Mouse (Mus musculus): Measurements from ENCODE around the gene Gm49358. TPM values are rescaled to one million over a fixed set of nuclear protein-coding genes. Genes with fewer than 3 reads are reported as not detected.

Gm49358 gene
- total RNA-seq, 2 experiments from 2014 or later: 0.21 TPM; not detected in 1

DNA sequence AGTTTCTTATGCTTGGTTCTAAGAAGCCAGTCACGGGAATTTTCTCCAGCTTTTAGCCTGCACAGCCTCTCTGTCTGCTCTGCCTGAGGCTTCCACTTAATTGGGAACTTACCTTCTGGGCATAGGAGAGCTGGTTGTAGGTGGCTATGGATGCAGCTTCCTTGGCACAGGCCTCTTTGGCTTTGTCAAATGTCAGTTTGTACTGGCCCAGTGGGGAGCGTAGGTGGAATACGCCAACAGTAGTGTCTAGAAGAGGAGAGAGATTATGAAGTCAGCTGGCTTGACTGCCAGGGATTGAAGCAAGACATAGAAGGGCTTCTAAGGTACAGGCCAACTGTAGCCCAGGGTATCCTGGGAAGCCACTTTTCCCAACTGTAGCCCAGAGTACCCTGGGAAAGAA lies 89.7 kb downstream of the Gm49358 start:
- ATAC-seq (replicated peaks; ENCODE audit: poor library complexity): no peak

DNA sequence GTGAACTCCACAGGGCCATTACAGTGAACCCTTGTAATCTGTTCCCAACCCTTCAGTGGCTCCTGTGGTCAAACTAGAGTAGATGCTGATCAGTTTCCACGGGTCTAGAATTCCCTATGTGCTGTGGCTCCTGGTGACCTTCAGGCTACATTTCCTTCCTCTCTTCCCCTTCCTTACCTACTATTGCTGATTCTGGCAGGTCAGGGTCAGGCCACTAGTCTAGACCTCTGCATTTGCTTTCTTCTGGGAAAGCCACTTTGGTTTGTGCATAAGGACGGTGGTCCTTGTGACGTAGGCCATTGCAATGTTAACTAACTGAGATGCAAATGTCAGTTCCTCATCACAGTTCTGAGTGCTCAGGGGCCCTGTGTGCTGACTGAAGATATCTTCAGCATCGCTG lies 96.6 kb downstream of the Gm49358 start:
- ATAC-seq (replicated peaks; ENCODE audit: poor library complexity): no peak

DNA sequence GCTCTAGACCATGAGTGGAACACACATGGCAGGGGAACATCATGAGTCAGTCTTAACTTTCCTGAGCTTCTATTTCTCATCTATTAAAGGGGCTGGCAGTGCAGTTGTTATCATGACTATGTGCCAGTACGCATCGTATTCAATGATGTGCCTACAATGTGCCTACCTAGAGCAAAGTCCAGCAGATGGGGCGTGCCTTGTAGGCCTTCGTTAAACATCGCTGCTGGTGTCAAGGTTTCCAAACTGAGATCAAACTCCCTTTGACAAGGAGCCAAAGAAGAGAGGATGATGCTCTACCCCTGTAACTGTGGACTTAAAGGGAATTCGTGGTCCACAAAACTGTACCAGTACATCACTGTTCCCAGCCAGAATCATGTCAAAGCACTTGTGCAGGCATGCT lies 98.7 kb downstream of the Gm49358 start:
- no peak for ATAC-seq (replicated peaks; ENCODE audit: poor library complexity)

DNA sequence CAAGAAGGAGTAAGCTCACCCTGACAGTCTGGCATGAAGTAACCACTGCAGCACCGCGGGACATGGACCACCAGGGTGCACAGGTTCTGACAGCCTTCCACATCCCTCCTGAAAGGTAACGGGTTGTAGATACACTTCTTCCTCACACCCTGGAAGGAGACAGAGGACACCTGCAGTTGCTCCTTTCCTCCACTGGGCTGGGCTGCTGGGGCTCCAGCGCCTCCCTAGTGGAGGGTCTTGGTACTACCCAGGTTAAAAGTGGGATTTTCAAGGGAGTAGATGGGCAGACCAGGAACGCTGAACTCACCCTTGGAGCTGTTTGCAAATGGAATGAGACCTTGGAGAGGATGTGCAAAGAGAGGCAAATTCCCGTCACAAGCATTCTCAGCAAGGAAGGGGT lies 99.7 kb downstream of the Gm49358 start:
- peak; percentile 52 for ATAC-seq (replicated peaks; ENCODE audit: poor library complexity)

DNA sequence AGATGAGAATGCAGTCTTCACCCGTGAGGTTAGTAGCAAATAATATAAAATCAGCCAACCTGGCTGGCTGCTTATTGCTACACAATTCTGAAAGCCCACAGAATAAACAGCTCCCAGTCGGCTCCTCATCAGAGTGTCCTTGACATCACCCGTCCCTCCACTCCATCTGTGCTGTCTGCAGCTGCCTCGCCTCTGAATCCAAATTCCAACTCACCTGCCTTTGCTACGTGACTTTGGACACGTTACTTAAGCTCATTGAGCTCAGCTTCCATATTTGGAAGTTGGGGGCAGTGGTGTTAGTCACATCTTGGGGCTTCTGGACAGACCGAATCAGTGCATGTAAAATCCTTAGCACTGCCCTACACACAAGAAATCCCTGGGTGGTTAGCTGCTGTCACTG lies 108.3 kb downstream of the Gm49358 start:
- ATAC-seq (replicated peaks; ENCODE audit: poor library complexity): no peak

DNA sequence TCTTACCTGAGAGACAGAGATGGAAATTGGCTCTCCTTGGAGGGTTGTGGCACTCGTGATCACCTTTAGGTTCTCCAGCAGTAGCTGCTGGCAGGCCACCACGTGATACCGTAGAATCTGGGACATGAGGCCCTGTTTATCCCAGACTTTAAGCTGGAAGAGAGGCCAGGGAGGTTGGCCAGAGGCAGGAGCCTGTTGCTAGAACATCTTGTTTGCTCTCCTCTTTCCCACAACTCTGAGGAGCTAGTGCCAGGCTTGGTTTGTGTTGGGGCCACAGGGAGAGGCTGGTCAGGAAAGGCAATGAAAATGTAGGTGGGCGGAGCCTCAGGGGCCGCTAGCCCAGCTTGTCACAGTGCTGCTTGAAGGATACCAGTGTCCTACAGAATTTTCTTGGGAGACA lies 108.8 kb downstream of the Gm49358 start:
- no peak for ATAC-seq (replicated peaks; ENCODE audit: poor library complexity)

DNA sequence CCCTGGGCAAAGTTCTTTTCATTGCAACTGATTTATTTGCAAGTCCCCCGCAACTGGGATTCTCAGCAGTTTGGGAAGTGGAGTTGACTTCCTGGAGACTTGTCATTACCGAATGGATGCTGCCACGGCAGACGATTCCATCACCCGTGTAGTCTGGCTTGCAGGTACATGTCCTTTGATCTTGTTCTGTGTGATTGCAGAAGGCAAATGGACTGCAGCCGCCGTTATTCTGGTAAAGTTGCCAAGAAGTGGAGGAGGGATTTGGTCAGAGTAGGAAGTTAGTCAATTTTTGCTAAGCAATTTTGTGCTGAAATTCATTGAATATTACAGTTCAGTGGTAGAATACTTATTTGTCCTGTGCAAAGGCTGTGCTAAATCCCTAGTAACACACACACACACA lies 114.9 kb downstream of the Gm49358 start:
- ATAC-seq (replicated peaks; ENCODE audit: poor library complexity): no peak

DNA sequence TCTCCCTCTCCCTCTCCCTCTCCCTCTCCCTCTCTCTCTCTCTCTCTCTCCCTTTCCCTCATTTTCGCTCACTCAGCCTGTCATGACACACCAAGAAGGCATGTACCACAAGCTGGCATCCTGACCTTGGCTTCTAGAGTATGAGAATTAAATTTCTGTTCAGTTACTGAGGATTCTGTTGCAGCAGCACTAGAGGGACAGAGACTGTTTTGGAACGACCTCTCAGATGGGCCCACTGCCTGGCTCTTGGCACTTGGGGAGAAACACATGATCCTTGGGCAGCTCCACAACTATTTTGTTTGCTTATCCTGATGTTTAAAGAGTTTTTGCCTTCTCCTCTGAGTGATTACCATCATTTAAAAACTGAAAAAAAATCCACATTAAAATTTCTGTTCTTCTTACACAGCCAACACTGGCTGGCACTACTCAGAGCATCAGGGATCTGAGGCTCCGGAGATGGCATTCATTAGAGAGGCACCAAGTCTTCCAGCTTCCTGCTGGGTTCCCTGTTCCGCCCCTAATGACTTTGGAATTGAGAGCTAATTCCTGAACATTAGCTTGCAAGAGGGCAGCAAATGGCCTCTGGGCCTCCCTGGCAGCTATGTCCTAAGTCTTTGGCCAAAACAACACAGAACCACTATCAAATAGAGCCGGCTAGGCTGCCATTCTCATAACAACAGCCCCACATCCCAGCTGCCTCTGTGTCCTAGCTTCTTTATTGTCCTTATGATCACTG lies 116.5 kb downstream of the Gm49358 start:
- ATAC-seq (replicated peaks; ENCODE audit: poor library complexity): no peak

DNA sequence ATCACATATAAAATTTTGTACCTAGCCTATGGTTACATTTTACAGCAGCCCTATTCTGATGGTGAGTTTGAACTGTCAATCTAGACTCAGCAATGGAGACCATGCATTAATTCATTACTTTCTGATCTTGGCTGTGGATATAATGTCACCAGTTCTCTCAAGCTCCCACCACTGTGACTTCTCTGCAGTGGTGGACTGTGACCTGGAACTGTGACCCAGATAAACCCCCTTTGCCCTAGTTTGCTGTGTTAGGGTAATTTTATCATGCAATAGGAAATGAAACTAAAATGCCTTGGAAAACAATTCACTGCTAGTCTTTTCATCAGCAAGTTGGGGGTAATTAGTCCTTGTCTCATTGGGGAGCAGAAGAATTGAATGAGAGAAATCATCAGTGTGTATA lies 117.7 kb downstream of the Gm49358 start:
- no peak for ATAC-seq (replicated peaks; ENCODE audit: poor library complexity)

Other genes with a start within 250 kb of the Gm49358 start
- 925 and 968 TPM in 2 replicates for gene Hsp90b1, start 58.5 kb upstream of the Gm49358 start, total RNA-seq (2015)
- 1,272 and 1,450 TPM in 2 replicates for gene Hsp90b1, start 58.5 kb upstream of the Gm49358 start, total RNA-seq (2017)
- gene Ttc41, start 58.2 kb upstream of the Gm49358 start, total RNA-seq (2015): 1.7 and 2.4 TPM in 2 replicates
- 1.5 and 1.6 TPM in 2 replicates for gene Ttc41, start 58.2 kb upstream of the Gm49358 start, total RNA-seq (2017)
- gene Nt5dc3, start 15.0 kb downstream of the Gm49358 start, total RNA-seq (2015): 3.4 and 4.2 TPM in 2 replicates
- gene Nt5dc3, start 15.0 kb downstream of the Gm49358 start, total RNA-seq (2017): 3.0 and 3.2 TPM in 2 replicates
- not detected in 2 replicates for gene Stab2, start 244.1 kb downstream of the Gm49358 start, total RNA-seq (2015)
- 0.41 TPM in 1 of 2 replicates, not detected in the other for gene Stab2, start 244.1 kb downstream of the Gm49358 start, total RNA-seq (2017)